Mouse (Mus musculus) ES-Bruce4 (cell line): ENCODE results near the gene Cmtm3.

ENCODE experiments used
- CTCF ChIP-seq: IDR thresholded peaks from one replicate; pipeline ENCODE4 v1.8.1; 2011; ENCODE audit warnings: low read depth, low read length
- EP300 ChIP-seq: IDR thresholded peaks from 2 replicates; pipeline ENCODE4 v1.6.1; 2011; ENCODE audit warnings: low read depth, low read length; ENCODE audit not compliant: insufficient read depth
- POLR2A ChIP-seq: IDR thresholded peaks from one replicate; pipeline ENCODE4 v1.8.1; 2011; ENCODE audit warnings: low read length; ENCODE audit not compliant: insufficient read depth

DNA sequence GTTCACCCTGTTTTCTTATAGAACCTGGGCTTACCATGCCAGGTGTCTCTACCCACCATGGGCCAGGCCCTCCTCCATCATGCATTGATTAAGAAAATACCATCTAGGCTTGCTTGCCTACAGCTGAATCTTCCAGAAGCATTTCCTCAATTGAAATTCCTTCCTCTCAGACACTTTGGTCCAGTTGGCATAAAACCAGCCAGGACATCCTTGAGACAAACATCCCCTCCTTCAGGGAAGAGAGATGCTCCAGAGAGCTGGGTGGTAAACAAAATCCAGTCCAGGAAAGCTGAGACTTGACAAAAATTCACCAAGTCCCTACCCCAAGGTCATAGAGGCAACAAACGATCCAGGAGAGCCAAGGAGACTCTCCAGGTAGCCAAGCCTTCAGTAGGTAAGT lies 5.0 kb upstream of the Cmtm3 start:
- TF ChIP-seq EP300 (no peak), CTCF (no peak), POLR2A (no peak)
